Mouse (Mus musculus) leukemia stem cell, adult 10-12 weeks (primary cell): ENCODE measurements around the gene Nfx1. TPM values are rescaled to one million over a fixed set of nuclear protein-coding genes. Genes with fewer than 3 reads are reported as not detected.

Source experiments
- polyA plus RNA-seq: library from polyadenylated mRNA; stranded (reverse); fragments of >175 nt; gene quantifications from 2 replicates; pipeline ENCODE4 v1.2.3, GENCODE M21; 2012; ENCODE audit warnings: low replicate concordance

The Nfx1 gene
- polyA plus RNA-seq: 11.2 and 13.3 TPM in 2 replicates

DNA sequence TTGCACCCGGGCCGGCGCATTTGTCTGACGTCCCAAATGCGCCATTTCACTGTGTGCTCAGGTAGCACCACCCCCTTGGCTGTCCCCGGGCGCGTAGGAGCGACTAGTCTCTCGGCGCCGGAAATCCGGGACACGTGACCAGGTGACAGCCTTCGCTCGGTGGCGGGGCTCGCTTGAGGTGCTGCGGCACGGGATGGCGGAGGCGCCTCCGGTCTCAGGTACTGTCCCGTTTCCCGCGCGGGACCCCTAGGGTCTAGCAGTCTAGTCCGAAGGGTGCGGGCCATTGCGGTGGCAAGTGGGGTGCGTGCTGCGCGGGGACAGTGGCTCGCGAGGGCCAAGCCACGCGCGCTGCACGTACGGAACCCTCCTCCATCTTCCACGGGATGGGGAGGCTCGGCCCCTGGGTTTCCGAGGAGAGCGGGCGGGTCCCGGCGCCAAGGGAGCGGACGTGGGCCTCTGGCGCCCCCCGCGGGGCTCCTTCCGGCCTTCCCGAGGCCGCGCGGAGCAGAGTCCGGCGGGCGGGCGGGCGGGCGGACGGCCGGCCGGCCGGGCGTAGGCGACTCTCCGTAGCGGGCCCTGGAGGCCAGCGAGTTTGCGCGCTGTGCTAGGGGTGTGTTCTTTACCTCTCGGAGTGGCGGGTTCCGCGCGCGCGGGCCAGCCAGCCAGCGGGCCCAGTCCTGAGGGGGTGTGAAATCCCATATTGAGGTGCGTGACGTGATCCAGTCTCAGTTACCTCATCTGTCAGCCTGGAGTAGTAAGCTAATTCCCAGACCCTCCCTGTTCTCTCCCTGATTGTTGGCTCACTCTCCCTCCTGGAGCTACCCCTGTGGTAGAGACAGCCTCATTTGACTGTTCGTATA is at the start of gene Nfx1:
Nfx1 (plus strand) TSS at position 65 of the 860 bp plus-strand sequence.

DNA sequence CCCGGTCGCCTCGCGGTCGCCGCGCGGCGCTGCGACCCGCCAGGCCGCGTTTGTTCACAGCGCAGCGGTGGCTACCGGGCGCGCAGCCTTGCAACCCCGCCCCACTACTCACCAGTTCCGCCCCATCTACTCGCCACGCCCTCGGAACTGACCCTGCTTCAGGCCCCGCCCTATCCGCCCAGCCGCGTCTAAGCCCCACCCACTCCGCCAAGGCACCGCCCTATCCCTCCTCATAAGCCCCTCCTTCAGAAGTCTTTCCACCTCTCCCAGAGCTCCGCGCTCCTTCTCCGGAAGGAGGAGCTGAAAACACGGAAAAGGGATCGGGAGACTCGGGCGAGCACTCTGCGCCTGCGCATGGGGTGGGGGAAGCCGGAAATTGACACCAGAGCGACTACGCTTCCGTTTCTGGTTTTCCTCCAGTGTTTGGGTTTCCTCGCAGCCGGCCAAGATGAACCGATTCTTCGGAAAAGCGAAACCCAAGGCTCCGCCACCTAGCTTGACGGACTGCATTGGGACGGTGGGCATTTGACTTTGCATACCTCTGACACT is 22.5 kb upstream of the Nfx1 start, which contains the start of the genes Bag1 and Chmp5:
Bag1 (minus strand) TSS at position 135 of the 549 bp plus-strand sequence.
Chmp5 (plus strand) TSS at position 248 of the 549 bp plus-strand sequence.

GRCm38 (mm10) chr4:41047524-41048271 is 77.0 kb downstream of the Nfx1 start, which contains the start of gene Aqp7:
Gene Aqp7, minus strand, starts transcription at chr4:41048139.

Other genes starting within 250 kb of the Nfx1 start
- 10.7 and 51.5 TPM in 2 replicates for gene Dnaja1, start 248.8 kb upstream of the Nfx1 start, polyA plus RNA-seq
- 3.1 and 4.9 TPM in 2 replicates for gene Smu1, start 213.0 kb upstream of the Nfx1 start, polyA plus RNA-seq
- gene B4galt1, start 116.9 kb upstream of the Nfx1 start, polyA plus RNA-seq: 50.1 and 56.8 TPM in 2 replicates
- not detected in 2 replicates for gene Spink4, start 50.9 kb upstream of the Nfx1 start, polyA plus RNA-seq
- 378 and 445 TPM in 2 replicates for gene Bag1, start 22.6 kb upstream of the Nfx1 start, polyA plus RNA-seq
- 2.1 and 2.2 TPM in 2 replicates for gene Chmp5, start 22.5 kb upstream of the Nfx1 start, polyA plus RNA-seq
- not detected in 2 replicates for gene Aqp7, start 77.2 kb downstream of the Nfx1 start, polyA plus RNA-seq
- gene Aqp3, start 127.3 kb downstream of the Nfx1 start, polyA plus RNA-seq: 0.64 TPM in 1 of 2 replicates, not detected in the other
- gene Nol6, start 153.5 kb downstream of the Nfx1 start, polyA plus RNA-seq: 57.9 and 111 TPM in 2 replicates
- gene Ube2r2, start 164.8 kb downstream of the Nfx1 start, polyA plus RNA-seq: 26.7 and 31.5 TPM in 2 replicates